Mouse (Mus musculus): ENCODE data around the gene Fmod. TPM values are rescaled to one million over a fixed set of nuclear protein-coding genes. Genes with fewer than 3 reads are reported as not detected.

The Fmod gene
- polyA plus RNA-seq, 1 experiment: 4.4 TPM

DNA sequence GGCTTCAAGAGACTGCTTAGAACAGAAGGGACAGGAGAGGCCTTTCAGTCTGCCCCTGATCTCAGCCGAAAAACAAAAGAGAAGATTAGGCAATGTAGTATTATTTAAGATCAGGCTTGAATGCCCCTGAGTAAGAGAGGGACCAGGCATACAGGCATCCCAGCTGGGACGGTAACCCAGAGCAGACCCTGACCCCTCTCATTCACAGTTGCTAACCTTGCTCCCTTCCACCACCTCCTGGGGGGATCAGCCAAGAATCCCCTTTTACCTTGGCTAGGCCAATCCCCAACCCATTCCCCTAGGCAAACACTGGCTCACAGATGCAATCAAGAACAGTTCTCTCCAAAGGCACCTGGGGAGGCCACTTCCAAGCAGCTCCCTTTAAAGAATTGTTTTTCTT is 39.7 kb downstream of the Fmod start:
- Histone ChIP-seq H3K4me1 (replicated peaks; ENCODE audit: control insufficient read depth, insufficient read depth, low read length) (peaks cover 42% of the 10 kb centered on the region), H3K27ac (ENCODE audit: control insufficient read depth, insufficient read depth, low read length) (peak overlapping the region; percentile 100), H3K4me3 (ENCODE audit: control insufficient read depth, insufficient read depth, low read length) (peak overlapping the region; percentile 100), H3K36me3 (ENCODE audit: control insufficient read depth, insufficient read depth, low read length) (peaks cover 38% of the 10 kb centered on the region), H3K27me3 (ENCODE audit: control insufficient read depth, insufficient read depth, low read length) (no peaks in the 10 kb centered on the region)
- peak; percentile 49 for DNase-seq
- 44% methylated on average over 2 of the region's 2 CpGs for WGBS
- no peak for TF ChIP-seq CTCF (IDR thresholded peaks at IDR 0.05; ENCODE audit: borderline replicate concordance, control insufficient read depth, extremely low read depth, insufficient read depth, low read length, poor library complexity)
- no peak for TF ChIP-seq POLR2A (IDR thresholded peaks at IDR 0.05; ENCODE audit: control insufficient read depth, extremely low read depth, insufficient read depth, low read length, poor library complexity)

DNA sequence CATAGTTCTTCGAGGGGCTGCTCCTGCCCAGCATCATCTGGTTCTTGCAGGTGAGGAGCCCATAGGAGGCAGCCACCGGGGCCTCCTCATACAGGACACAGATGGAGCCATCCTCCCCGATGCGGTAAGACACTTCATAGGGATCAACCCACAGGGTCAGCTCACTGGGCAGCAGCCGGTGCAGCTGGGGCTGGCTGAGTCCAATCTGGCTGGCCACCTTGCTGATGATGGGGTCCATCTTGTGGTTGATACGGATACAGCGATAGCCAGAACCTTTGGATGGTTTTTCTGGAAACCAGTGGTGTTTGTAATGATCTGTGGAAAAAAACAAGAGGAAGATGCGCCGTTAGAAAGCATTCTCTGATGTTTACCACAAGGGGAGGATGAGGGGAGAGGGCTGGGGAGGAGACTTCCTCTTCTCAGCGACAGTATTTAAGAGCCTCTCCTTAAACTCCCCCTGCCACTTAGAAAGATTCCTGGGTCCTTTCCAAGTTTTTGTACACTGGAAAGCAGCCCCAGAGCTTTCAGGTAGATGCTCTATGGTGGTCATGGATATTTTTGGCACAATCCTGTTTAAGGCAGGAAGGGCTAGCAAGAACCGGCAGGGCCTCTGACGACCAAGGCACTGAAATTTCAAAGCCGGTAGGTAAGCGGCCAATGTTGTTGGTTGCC is 40.5 kb downstream of the Fmod start:
- peak overlapping the region; percentile 100 for H3K4me3 ChIP-seq (ENCODE audit: control insufficient read depth, insufficient read depth, low read length)
- peak; percentile 68 for DNase-seq
- H3K36me3 ChIP-seq (ENCODE audit: control insufficient read depth, insufficient read depth, low read length): peaks cover 38% of the 10 kb centered on the region
- WGBS: under 1% methylated on average over 14 of the region's 14 CpGs
- peaks cover 38% of the 10 kb centered on the region for H3K4me1 ChIP-seq (replicated peaks; ENCODE audit: control insufficient read depth, insufficient read depth, low read length)
- TF ChIP-seq POLR2A (IDR thresholded peaks at IDR 0.05; ENCODE audit: control insufficient read depth, extremely low read depth, insufficient read depth, low read length, poor library complexity): no peak
- TF ChIP-seq CTCF (IDR thresholded peaks at IDR 0.05; ENCODE audit: borderline replicate concordance, control insufficient read depth, extremely low read depth, insufficient read depth, low read length, poor library complexity): no peak
- peak overlapping the region; percentile 100 for H3K27ac ChIP-seq (ENCODE audit: control insufficient read depth, insufficient read depth, low read length)
- no peaks in the 10 kb centered on the region for H3K27me3 ChIP-seq (ENCODE audit: control insufficient read depth, insufficient read depth, low read length)

DNA sequence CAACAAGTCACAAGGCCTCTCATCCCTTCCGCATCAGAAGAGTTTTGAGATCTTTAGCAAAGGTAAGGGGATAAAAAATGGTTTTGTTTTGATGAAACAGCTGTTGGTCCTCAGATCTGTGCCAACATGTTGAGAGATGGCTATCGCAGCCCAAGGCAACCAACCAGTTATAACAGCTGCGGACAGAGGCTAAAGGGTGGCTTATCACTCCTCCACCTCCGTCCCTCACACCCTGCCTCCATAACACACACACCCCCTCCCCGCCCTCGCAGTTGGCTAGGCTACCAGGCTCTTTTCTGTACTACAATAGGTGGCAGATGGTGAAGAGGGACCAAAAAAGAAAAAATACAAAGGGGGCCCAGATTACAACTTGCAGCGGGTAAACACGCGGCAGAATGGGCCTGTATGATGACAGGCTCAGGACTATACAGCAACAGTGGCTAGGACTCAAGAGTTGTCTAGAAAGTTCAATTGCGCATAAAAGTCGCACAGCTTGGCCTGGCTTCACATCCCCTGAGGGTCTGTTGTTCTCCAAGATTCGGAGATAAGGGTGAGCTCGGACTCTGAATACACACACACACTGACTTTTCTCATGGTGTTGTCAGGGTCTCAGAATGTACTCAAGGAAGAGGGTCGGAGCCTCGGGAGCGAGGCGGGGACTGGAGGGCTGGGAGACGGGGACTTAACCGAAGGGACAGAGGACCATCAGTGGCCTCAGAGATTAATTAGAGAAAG is 41.2 kb downstream of the Fmod start:
- H3K27ac ChIP-seq (ENCODE audit: control insufficient read depth, insufficient read depth, low read length): peak overlapping the region; percentile 100
- no peaks in the 10 kb centered on the region for H3K27me3 ChIP-seq (ENCODE audit: control insufficient read depth, insufficient read depth, low read length)
- DNase-seq: peak; percentile 48
- WGBS: under 1% methylated on average over 19 of the region's 19 CpGs
- H3K4me3 ChIP-seq (ENCODE audit: control insufficient read depth, insufficient read depth, low read length): peak overlapping the region; percentile 100
- no peak for TF ChIP-seq CTCF (IDR thresholded peaks at IDR 0.05; ENCODE audit: borderline replicate concordance, control insufficient read depth, extremely low read depth, insufficient read depth, low read length, poor library complexity)
- no peak for TF ChIP-seq POLR2A (IDR thresholded peaks at IDR 0.05; ENCODE audit: control insufficient read depth, extremely low read depth, insufficient read depth, low read length, poor library complexity)
- peaks cover 38% of the 10 kb centered on the region for H3K4me1 ChIP-seq (replicated peaks; ENCODE audit: control insufficient read depth, insufficient read depth, low read length)
- H3K36me3 ChIP-seq (ENCODE audit: control insufficient read depth, insufficient read depth, low read length): peaks cover 38% of the 10 kb centered on the region

GRCm38 (mm10) chr1:134078802-134079476 is 41.9 kb downstream of the Fmod start, which contains the start of gene Btg2:
Btg2 (minus strand) TSS chr1:134079120.
- Histone ChIP-seq H3K27me3 (ENCODE audit: control insufficient read depth, insufficient read depth, low read length) (no peaks in the 10 kb centered on the region), H3K27ac (ENCODE audit: control insufficient read depth, insufficient read depth, low read length) (peak within 1 kb of the TSS; percentile 100), H3K36me3 (ENCODE audit: control insufficient read depth, insufficient read depth, low read length) (peaks cover 38% of the 10 kb centered on the region), H3K4me1 (replicated peaks; ENCODE audit: control insufficient read depth, insufficient read depth, low read length) (peaks cover 39% of the 10 kb centered on the region), H3K4me3 (ENCODE audit: control insufficient read depth, insufficient read depth, low read length) (peak within 1 kb of the TSS; percentile 100)
- WGBS: under 1% methylated on average over 62 of the region's 62 CpGs
- TF ChIP-seq CTCF (IDR thresholded peaks at IDR 0.05; ENCODE audit: borderline replicate concordance, control insufficient read depth, extremely low read depth, insufficient read depth, low read length, poor library complexity): peak; percentile 32; the same call in 1 of the 2 replicates
- peak; percentile 100 for TF ChIP-seq POLR2A (IDR thresholded peaks at IDR 0.05; ENCODE audit: control insufficient read depth, extremely low read depth, insufficient read depth, low read length, poor library complexity)
- peak; percentile 96 for DNase-seq

- no peak for TF ChIP-seq POLR2A (IDR thresholded peaks at IDR 0.05; ENCODE audit: control insufficient read depth, extremely low read depth, insufficient read depth, low read length, poor library complexity)
- no peak for TF ChIP-seq CTCF (IDR thresholded peaks at IDR 0.05; ENCODE audit: borderline replicate concordance, control insufficient read depth, extremely low read depth, insufficient read depth, low read length, poor library complexity)
- Histone ChIP-seq H3K4me1 (replicated peaks; ENCODE audit: control insufficient read depth, insufficient read depth, low read length) (peaks cover 38% of the 10 kb centered on the region), H3K36me3 (ENCODE audit: control insufficient read depth, insufficient read depth, low read length) (peaks cover 32% of the 10 kb centered on the region), H3K27ac (ENCODE audit: control insufficient read depth, insufficient read depth, low read length) (peak overlapping the region; percentile 32), H3K27me3 (ENCODE audit: control insufficient read depth, insufficient read depth, low read length) (no peaks in the 10 kb centered on the region), H3K4me3 (ENCODE audit: control insufficient read depth, insufficient read depth, low read length) (peak overlapping the region; percentile 63)
- DNase-seq: peak; percentile 62
- whole genome bisulfite sequencing: 4% methylated on average over 9 of the region's 9 CpGs
Measured at GRCm38 (mm10) chr1:134079477-134080163, 42.6 kb downstream of the Fmod start.

- peak; percentile 13 for DNase-seq
- Histone ChIP-seq H3K4me1 (replicated peaks; ENCODE audit: control insufficient read depth, insufficient read depth, low read length) (peaks cover 32% of the 10 kb centered on the region), H3K27me3 (ENCODE audit: control insufficient read depth, insufficient read depth, low read length) (no peaks in the 10 kb centered on the region), H3K4me3 (ENCODE audit: control insufficient read depth, insufficient read depth, low read length) (no peak overlapping the region), H3K27ac (ENCODE audit: control insufficient read depth, insufficient read depth, low read length) (no peak overlapping the region), H3K36me3 (ENCODE audit: control insufficient read depth, insufficient read depth, low read length) (peaks cover 24% of the 10 kb centered on the region)
- TF ChIP-seq CTCF (IDR thresholded peaks at IDR 0.05; ENCODE audit: borderline replicate concordance, control insufficient read depth, extremely low read depth, insufficient read depth, low read length, poor library complexity) (no peak), POLR2A (IDR thresholded peaks at IDR 0.05; ENCODE audit: control insufficient read depth, extremely low read depth, insufficient read depth, low read length, poor library complexity) (no peak)
- WGBS: 92% methylated on average over 4 of the region's 4 CpGs
Measured at GRCm38 (mm10) chr1:134080406-134080805, 43.4 kb downstream of the Fmod start.

Measured in thymus, adult 2 months (tissue).